Mouse (Mus musculus) testis, adult 2 months (tissue): ENCODE results near the gene Dctn1.

Experiments
- CTCF ChIP-seq: fragments of 200-500 bp; IDR thresholded peaks from 2 replicates; pipeline ENCODE4 v1.5.1; 2012; ENCODE audit warnings: low read depth, mild to moderate bottlenecking, inconsistent platforms, low read length, moderate library complexity; ENCODE audit not compliant: control insufficient read depth, insufficient read depth, insufficient replicate concordance
- POLR2A ChIP-seq: fragments of 200-500 bp; IDR thresholded peaks from 2 replicates; pipeline ENCODE4 v1.6.1; 2012; ENCODE audit warnings: low read depth, mild to moderate bottlenecking, inconsistent platforms, low read length, moderate library complexity; ENCODE audit not compliant: control insufficient read depth

DNA sequence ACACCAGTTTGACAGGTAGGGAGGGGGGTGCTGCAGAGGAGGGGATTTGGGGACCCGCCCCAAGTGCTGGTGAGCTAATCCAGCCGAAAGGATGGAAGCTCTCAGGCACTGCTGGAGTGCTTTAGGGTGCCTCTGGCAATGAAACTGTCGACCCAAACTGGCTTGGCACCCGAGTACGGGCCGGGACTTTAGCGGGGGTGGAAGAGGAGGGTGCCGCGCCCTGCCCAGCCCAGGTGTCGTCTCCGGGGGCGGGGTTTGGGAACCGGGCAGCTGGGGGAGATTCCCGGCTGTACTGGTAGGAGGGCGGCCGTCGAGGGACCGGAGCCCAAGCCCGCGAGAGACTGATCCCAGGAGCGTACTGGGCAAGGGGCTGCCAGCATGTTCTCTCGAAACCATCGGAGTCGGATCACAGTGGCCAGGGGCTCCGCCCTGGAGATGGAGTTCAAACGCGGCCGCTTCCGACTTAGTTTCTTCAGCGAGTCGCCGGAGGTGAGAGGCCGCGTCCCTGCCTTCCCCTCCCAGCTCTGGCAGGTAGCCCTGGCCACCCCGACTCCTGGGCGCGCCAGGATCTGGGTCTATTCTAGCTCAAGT, 30.1 kb upstream of the Dctn1 start:
- TF ChIP-seq POLR2A = no peak
- no peak for TF ChIP-seq CTCF
